Mouse (Mus musculus) liver, adult 2 months (tissue): ENCODE measurements around the gene Atf2. TPM values are rescaled to one million over a fixed set of nuclear protein-coding genes. Genes with fewer than 3 reads are reported as not detected.
A peak's percentile ranks its signal among the peaks of the same experiment; 100 is the strongest.

Experiments used
- DNase-seq: peaks from one replicate; pipeline ENCODE4 v3.0.0-alpha.2; 2011; ENCODE audit warnings: low read depth, low spot score; ENCODE audit errors: extremely low read depth
- H3K27ac ChIP-seq: fragments of 200-500 bp; replicated peaks from 2 replicates; pipeline ENCODE4 v1.5.1; 2012; ENCODE audit warnings: low read depth, mild to moderate bottlenecking, control low read depth, inconsistent platforms, low read length; ENCODE audit not compliant: insufficient read depth
- H3K27me3 ChIP-seq: fragments of 200-500 bp; 2 replicates; pipeline ENCODE4 v1.6.1; 2012; ENCODE audit warnings: mild to moderate bottlenecking, moderate library complexity, low read length, inconsistent platforms; ENCODE audit not compliant: control insufficient read depth, insufficient read depth
- H3K36me3 ChIP-seq: fragments of 200-500 bp; 2 replicates; pipeline ENCODE4 v1.6.1; 2012; ENCODE audit warnings: low read length, inconsistent platforms; ENCODE audit not compliant: control insufficient read depth, insufficient read depth
- H3K4me1 ChIP-seq: fragments of 200-500 bp; 2 replicates; pipeline ENCODE4 v1.6.1; 2011; ENCODE audit warnings: low read length; ENCODE audit not compliant: control insufficient read depth, insufficient read depth
- H3K4me3 ChIP-seq: fragments of 200-500 bp; 2 replicates; pipeline ENCODE4 v1.5.1; 2011; ENCODE audit warnings: low read depth, mild to moderate bottlenecking, control low read depth, low read length, moderate library complexity; ENCODE audit not compliant: insufficient read depth
- H3K79me2 ChIP-seq: fragments of 200-500 bp; 2 replicates; pipeline ENCODE4 v1.6.1; 2012; ENCODE audit warnings: inconsistent platforms, mild to moderate bottlenecking, low read length, moderate library complexity; ENCODE audit not compliant: control insufficient read depth, insufficient read depth
- H3K9ac ChIP-seq: fragments of 200-500 bp; 2 replicates; pipeline ENCODE4 v1.6.1; 2012; ENCODE audit warnings: low read depth, mild to moderate bottlenecking, control low read depth, inconsistent platforms, low read length
- CTCF ChIP-seq: fragments of 200-500 bp; IDR thresholded peaks from 2 replicates; pipeline ENCODE4 v1.5.1; 2011; ENCODE audit warnings: low read depth, low read length, control low read depth
- POLR2A ChIP-seq: fragments of 200-500 bp; IDR thresholded peaks from 2 replicates; pipeline ENCODE4 v1.6.1; 2011; ENCODE audit warnings: low read length, control low read depth; ENCODE audit not compliant: insufficient read depth; ENCODE audit errors: extremely low read depth
- WGBS: fragments of 180-500 bp; shearing (Covaris S2); methylation state at CpG from one replicate; pipeline ENCODE4 v1.1.7; 2018; 5-methylcytosine and 5-hydroxymethylcytosine counted together
- polyA plus RNA-seq: library from polyadenylated mRNA; depleted of rRNA; stranded (reverse); fragments of >200 nt; gene quantifications from 2 replicates; pipeline ENCODE4 v1.2.3, GENCODE M21; 2012
- total RNA-seq: library from RNA; depleted of rRNA; stranded (reverse); fragments of >200 nt; gene quantifications from 2 replicates; pipeline ENCODE4 v1.2.3, GENCODE M21; 2014

Gene Atf2
- total and polyA plus RNA-seq, 2 experiments, result 7.1 to 15.4 TPM

GRCm38 (mm10) chr2:73925539-73925938, 33.1 kb upstream of the Atf2 start:
- H3K36me3 ChIP-seq, result no peaks in the 10 kb centered on the region
- no peaks in the 10 kb centered on the region for H3K27me3 ChIP-seq
- H3K79me2 ChIP-seq, result no peaks in the 10 kb centered on the region
- TF ChIP-seq POLR2A (no peak), CTCF (no peak)
- H3K4me1 ChIP-seq, result no peaks in the 10 kb centered on the region
- no peak for DNase-seq
- H3K4me3 ChIP-seq, result no peak overlapping the region
- 65% methylated on average over 3 of the region's 3 CpGs for WGBS
- no peak overlapping the region for H3K9ac ChIP-seq
- H3K27ac ChIP-seq, result no peak overlapping the region

GRCm38 (mm10) chr2:73925089-73925488, 32.6 kb upstream of the Atf2 start:
- Histone ChIP-seq H3K4me3 (no peak overlapping the region), H3K4me1 (no peaks in the 10 kb centered on the region), H3K27ac (no peak overlapping the region), H3K36me3 (no peaks in the 10 kb centered on the region), H3K27me3 (no peaks in the 10 kb centered on the region), H3K79me2 (no peaks in the 10 kb centered on the region), H3K9ac (no peak overlapping the region)
- TF ChIP-seq POLR2A, result no peak
- peak; percentile 27; the same call in 1 of the 2 replicates for TF ChIP-seq CTCF
- WGBS, result 24% methylated on average over 5 of the region's 5 CpGs
- DNase-seq, result peak; percentile 58

- no peaks in the 10 kb centered on the region for H3K36me3 ChIP-seq
- DNase-seq, result peak; percentile 84
- H3K79me2 ChIP-seq, result no peaks in the 10 kb centered on the region
- no peak overlapping the region for H3K4me3 ChIP-seq
- no peak overlapping the region for H3K27ac ChIP-seq
- TF ChIP-seq POLR2A (no peak), CTCF (no peak)
- WGBS, result 25% methylated on average over 7 of the region's 7 CpGs
- no peaks in the 10 kb centered on the region for H3K4me1 ChIP-seq
- H3K27me3 ChIP-seq, result no peaks in the 10 kb centered on the region
- no peak overlapping the region for H3K9ac ChIP-seq
Measured at GRCm38 (mm10) chr2:73919642-73920041, 27.2 kb upstream of the Atf2 start.

GRCm38 (mm10) chr2:73912264-73912663, 19.8 kb upstream of the Atf2 start:
- no peaks in the 10 kb centered on the region for H3K27me3 ChIP-seq
- peaks cover 26% of the 10 kb centered on the region for H3K36me3 ChIP-seq
- no peak for DNase-seq
- H3K4me3 ChIP-seq, result no peak overlapping the region
- peaks cover 2% of the 10 kb centered on the region; the same call in 1 of the 2 replicates for H3K4me1 ChIP-seq
- no peak overlapping the region for H3K9ac ChIP-seq
- H3K27ac ChIP-seq, result no peak overlapping the region
- TF ChIP-seq CTCF (no peak), POLR2A (no peak)
- peaks cover 6% of the 10 kb centered on the region; the same call in 1 of the 2 replicates for H3K79me2 ChIP-seq
- WGBS, result 79% methylated on average over 3 of the region's 3 CpGs

- under 1% methylated on average over 38 of the region's 38 CpGs for WGBS
- Histone ChIP-seq H3K79me2 (peaks cover 6% of the 10 kb centered on the region; the same call in 1 of the 2 replicates), H3K36me3 (peaks cover 34% of the 10 kb centered on the region), H3K9ac (peak within 1 kb of the TSS; percentile 100), H3K27me3 (no peaks in the 10 kb centered on the region), H3K4me3 (peak within 1 kb of the TSS; percentile 91), H3K27ac (peak within 1 kb of the TSS; percentile 95), H3K4me1 (peaks cover 2% of the 10 kb centered on the region; the same call in 1 of the 2 replicates)
- no peak for TF ChIP-seq CTCF
- peak; percentile 95 for TF ChIP-seq POLR2A
- DNase-seq, result peak; percentile 83
Measured at GRCm38 (mm10) chr2:73911175-73911700, 18.8 kb upstream of the Atf2 start, which contains the start of gene Atp5g3. Atp5g3 (minus strand) TSS chr2:73911326.

- H3K79me2 ChIP-seq, result peaks cover 6% of the 10 kb centered on the region; the same call in 1 of the 2 replicates
- DNase-seq, result peak; percentile 66
- H3K27ac ChIP-seq, result peak overlapping the region; percentile 95
- peak overlapping the region; percentile 100 for H3K9ac ChIP-seq
- TF ChIP-seq CTCF, result no peak
- no peak for TF ChIP-seq POLR2A
- under 1% methylated on average over 45 of the region's 50 CpGs for WGBS
- peaks cover 34% of the 10 kb centered on the region for H3K36me3 ChIP-seq
- H3K4me3 ChIP-seq, result peak overlapping the region; percentile 91
- H3K4me1 ChIP-seq, result peaks cover 2% of the 10 kb centered on the region; the same call in 1 of the 2 replicates
- no peaks in the 10 kb centered on the region for H3K27me3 ChIP-seq
Measured at GRCm38 (mm10) chr2:73910571-73911174, 18.2 kb upstream of the Atf2 start.
